Mouse (Mus musculus) CH12.LX (cell line): Measurements from ENCODE around the gene Mkln1. TPM values are rescaled to one million over a fixed set of nuclear protein-coding genes. Genes with fewer than 3 reads are reported as not detected.

ENCODE experiments used
- DNase-seq: peaks from one replicate; pipeline ENCODE4 v3.0.0-alpha.2; 2013; ENCODE audit errors: extremely low read depth
- H3K27ac ChIP-seq: 2 replicates; pipeline ENCODE4 v1.5.1; 2012; ENCODE audit warnings: low read depth, mild to moderate bottlenecking, control low read depth, moderate library complexity; ENCODE audit not compliant: insufficient read depth
- H3K27me3 ChIP-seq: replicated peaks from 2 replicates; pipeline ENCODE3; 2012; ENCODE audit warnings: inconsistent platforms
- H3K36me3 ChIP-seq, 2 experiments: replicated peaks in 1 of 2; 2 replicates each; pipeline versions ENCODE3 to v1.6.1; 2012; ENCODE audit warnings: inconsistent platforms in 1 of 2, low read length in 1 of 2, mild to moderate bottlenecking in 1 of 2, mixed read lengths in 1 of 2, moderate library complexity in 1 of 2; ENCODE audit not compliant: control insufficient read depth in 1 of 2, insufficient read depth in 1 of 2
- H3K4me1 ChIP-seq, 2 experiments: 2 replicates each; pipeline ENCODE4 v1.6.1; 2012; ENCODE audit warnings: inconsistent platforms in 1 of 2, moderate library complexity in 1 of 2; ENCODE audit not compliant: insufficient read depth in 2 of 2, control insufficient read depth in 1 of 2
- H3K4me2 ChIP-seq: 2 replicates; pipeline ENCODE4 v1.6.1; 2012; ENCODE audit warnings: low read depth, mild to moderate bottlenecking, control low read depth; ENCODE audit not compliant: poor library complexity, insufficient read depth, severe bottlenecking
- H3K4me3 ChIP-seq, 3 experiments: fragments of 150-350 bp in 1 of 3; sonication (generic) in 1 of 3; replicated peaks in 1 of 3; 2 replicates each; pipeline versions ENCODE3 to v1.5.1; 2011 to 2012; ENCODE audit warnings: low read depth in 2 of 3, low read length in 2 of 3, mild to moderate bottlenecking in 2 of 3, moderate library complexity in 2 of 3, control low read depth in 1 of 3, improper control_type of control experiment in 1 of 3, inconsistent platforms in 1 of 3, mixed read lengths in 1 of 3; ENCODE audit not compliant: poor library complexity in 1 of 3
- H3K79me2 ChIP-seq: replicated peaks from 2 replicates; pipeline ENCODE4 v1.6.1; 2012; ENCODE audit warnings: mild to moderate bottlenecking, moderate library complexity; ENCODE audit not compliant: control insufficient read depth, poor library complexity, insufficient read depth, severe bottlenecking; ENCODE audit errors: extremely low read depth
- H3K9ac ChIP-seq: 2 replicates; pipeline ENCODE4 v1.6.1; 2012; ENCODE audit warnings: low read depth, mild to moderate bottlenecking, control low read depth, moderate library complexity; ENCODE audit not compliant: insufficient read depth
- H3K9me3 ChIP-seq: replicated peaks from 2 replicates; pipeline ENCODE3; 2012; ENCODE audit warnings: low read length, inconsistent platforms, mixed read lengths
- BHLHE40 ChIP-seq: IDR thresholded peaks from 2 replicates; pipeline ENCODE4 v1.6.1; 2011; ENCODE audit warnings: mild to moderate bottlenecking, low read depth, low read length, improper control_type of control experiment
- CHD2 ChIP-seq: IDR thresholded peaks from 2 replicates; pipeline ENCODE4 v1.6.1; 2011; ENCODE audit warnings: low read length, improper control_type of control experiment
- CTCF ChIP-seq, 2 experiments: IDR thresholded peaks in 1 of 2; conservative IDR thresholded peaks in 1 of 2; 2 replicates each; pipeline ENCODE4 v1.5.1; 2011 to 2012; ENCODE audit warnings: low read depth in 2 of 2, low read length in 2 of 2, improper control_type of control experiment in 1 of 2, inconsistent platforms in 1 of 2, mild to moderate bottlenecking in 1 of 2, moderate library complexity in 1 of 2
- E2F4 ChIP-seq: IDR thresholded peaks from 2 replicates; pipeline ENCODE4 v1.6.1; 2011; ENCODE audit warnings: low read depth, low read length, improper control_type of control experiment; ENCODE audit not compliant: insufficient replicate concordance
- ELF1 ChIP-seq: IDR thresholded peaks from 2 replicates; pipeline ENCODE4 v1.6.1; 2014; ENCODE audit warnings: low read depth, mild to moderate bottlenecking, inconsistent platforms, low read length, improper control_type of control experiment
- GABPA ChIP-seq: IDR thresholded peaks from 2 replicates; pipeline ENCODE4 v1.6.1; 2012; ENCODE audit warnings: low read depth, low read length, improper control_type of control experiment, inconsistent platforms; ENCODE audit not compliant: insufficient replicate concordance
- HCFC1 ChIP-seq: IDR thresholded peaks from 2 replicates; pipeline ENCODE4 v1.6.1; 2012; ENCODE audit warnings: low read depth, mild to moderate bottlenecking, inconsistent platforms, low read length, improper control_type of control experiment
- IRF4 ChIP-seq: IDR thresholded peaks from 2 replicates; pipeline ENCODE4 v1.6.1; 2014; ENCODE audit warnings: low read depth, mild to moderate bottlenecking, inconsistent platforms, low read length, improper control_type of control experiment
- JUND ChIP-seq: conservative IDR thresholded peaks from 2 replicates; pipeline ENCODE4 v1.6.1; 2011; ENCODE audit warnings: low read depth, low read length, improper control_type of control experiment
- KAT2A ChIP-seq: IDR thresholded peaks from 2 replicates; pipeline ENCODE4 v1.6.1; 2012; ENCODE audit warnings: low read length, improper control_type of control experiment, inconsistent platforms; ENCODE audit not compliant: insufficient replicate concordance
- MAFK ChIP-seq: IDR thresholded peaks from 2 replicates; pipeline ENCODE4 v1.6.1; 2011; ENCODE audit warnings: low read length, improper control_type of control experiment; ENCODE audit not compliant: insufficient replicate concordance
- MAX ChIP-seq: IDR thresholded peaks from 2 replicates; pipeline ENCODE4 v1.6.1; 2011; ENCODE audit warnings: low read length, improper control_type of control experiment
- MEF2A ChIP-seq: IDR thresholded peaks from 2 replicates; pipeline ENCODE4 v1.6.1; 2014; ENCODE audit warnings: low read depth, mild to moderate bottlenecking, inconsistent platforms, low read length, improper control_type of control experiment, borderline replicate concordance
- NELFE ChIP-seq: IDR thresholded peaks from 2 replicates; pipeline ENCODE4 v1.6.1; 2011; ENCODE audit warnings: low read depth, low read length, improper control_type of control experiment
- POLR2A ChIP-seq: IDR thresholded peaks from 2 replicates; pipeline ENCODE4 v1.6.1; 2011; ENCODE audit warnings: low read depth, mild to moderate bottlenecking, improper control_type of control experiment, low read length
- POLR2AphosphoS2 ChIP-seq: IDR thresholded peaks from 2 replicates; pipeline ENCODE4 v1.6.1; 2011; ENCODE audit warnings: low read depth, low read length, improper control_type of control experiment
- RAD21 ChIP-seq: IDR thresholded peaks from 2 replicates; pipeline ENCODE4 v1.6.1; 2011; ENCODE audit warnings: low read depth, mild to moderate bottlenecking, low read length, improper control_type of control experiment, moderate library complexity
- RCOR1 ChIP-seq: conservative IDR thresholded peaks from 2 replicates; pipeline ENCODE4 v1.6.1; 2012; ENCODE audit warnings: low read depth, mild to moderate bottlenecking, inconsistent platforms, low read length, improper control_type of control experiment
- SMC3 ChIP-seq: IDR thresholded peaks from 2 replicates; pipeline ENCODE4 v1.6.1; 2011; ENCODE audit warnings: low read depth, low read length, improper control_type of control experiment
- TBP ChIP-seq: conservative IDR thresholded peaks from 2 replicates; pipeline ENCODE4 v1.6.1; 2011; ENCODE audit warnings: low read depth, low read length, improper control_type of control experiment
- TCF12 ChIP-seq: IDR thresholded peaks from 2 replicates; pipeline ENCODE4 v1.6.1; 2014; ENCODE audit warnings: low read depth, mild to moderate bottlenecking, inconsistent platforms, low read length, improper control_type of control experiment
- USF2 ChIP-seq: conservative IDR thresholded peaks from 2 replicates; pipeline ENCODE4 v1.6.1; 2011; ENCODE audit warnings: low read depth, low read length, improper control_type of control experiment
- ZKSCAN1 ChIP-seq: IDR thresholded peaks from 2 replicates; pipeline ENCODE4 v1.6.1; 2012; ENCODE audit warnings: low read depth, inconsistent platforms, low read length, improper control_type of control experiment, borderline replicate concordance
- ZMIZ1 ChIP-seq: IDR thresholded peaks from 2 replicates; pipeline ENCODE4 v1.6.1; 2012; ENCODE audit warnings: low read depth, mild to moderate bottlenecking, inconsistent platforms, low read length, improper control_type of control experiment
- dilution Hi-C: fragments of 300-500 bp; cut with MboI; formaldehyde crosslinking; loops from 2 replicates; pipeline ENCODE4 v1.14.3; 2020; ENCODE audit warnings: low sequenced_read_pairs; ENCODE audit not compliant: extremely low pct_unique_long_range_greater_than_20kb, extremely low pct_ligation_motif_present
- in situ Hi-C: fragments of 300-500 bp; cut with MboI; formaldehyde crosslinking; loops from 3 replicates; pipeline ENCODE4 v1.14.3; 2019; ENCODE audit warnings: low sequenced_read_pairs, low pct_ligation_motif_present, low pct_unique_long_range_greater_than_20kb, mixed read lengths
- polyA plus RNA-seq: library from polyadenylated mRNA; unstranded; fragments of >175 nt; gene quantifications from 2 replicates; pipeline ENCODE4 v1.2.1, GENCODE M21; 2012; ENCODE audit warnings: low read depth; ENCODE audit not compliant: insufficient read length
- total RNA-seq, 2 experiments: library from RNA; depleted of rRNA; stranded (reverse); fragments of 300-350 nt in 1 of 2; fragments of >200 nt in 1 of 2; gene quantifications; 2 replicates each; pipeline ENCODE4 v1.2.3; 2012 to 2014

Mkln1 gene
- total and polyA plus RNA-seq, 3 experiments, result 79.6 to 127 (median 115) TPM

DNA sequence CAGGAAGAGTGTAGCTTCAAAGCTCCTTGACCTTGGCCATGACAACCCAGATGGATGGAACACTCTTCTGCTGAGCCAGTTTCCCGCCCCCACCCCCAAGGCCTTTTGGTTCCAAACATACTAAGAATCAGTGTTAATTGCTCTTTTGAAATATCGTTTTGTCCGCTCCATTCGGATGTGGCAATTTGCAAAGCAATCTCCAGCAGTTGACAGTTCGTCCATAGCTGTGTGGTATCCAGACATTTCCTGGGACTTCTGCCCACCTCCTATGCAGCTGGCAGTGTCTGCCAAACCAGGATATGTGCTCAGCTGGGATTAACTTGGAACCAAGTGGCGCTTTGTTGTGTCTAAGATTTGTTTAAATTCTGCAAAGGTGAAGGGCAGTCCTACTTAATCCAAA is 8.8 kb upstream of the Mkln1 start:
- H3K79me2 ChIP-seq, result no peaks in the 10 kb centered on the region
- H3K36me3 ChIP-seq, result no peaks in the 10 kb centered on the region
- H3K4me1 ChIP-seq, result peaks cover 0 to 11% of the 10 kb centered on the region in 2 experiments; a peak in 2 of 4 replicates
- H3K27me3 ChIP-seq, result no peaks in the 10 kb centered on the region
- no peak overlapping the region for H3K4me3 ChIP-seq
- DNase-seq, result no peak
- in situ Hi-C loops, result loop anchor here (25.0 kb wide), 1 partner anchor 177 kb away; no protein-coding TSS in a partner anchor
- dilution Hi-C loops, result no loop called here
- TF ChIP-seq USF2 (no peak), TCF12 (no peak), E2F4 (no peak), KAT2A (no peak), POLR2A (no peak), MAFK (no peak), GABPA (no peak), ZMIZ1 (no peak), RCOR1 (no peak), MEF2A (no peak), MAX (no peak), JUND (no peak), SMC3 (no peak), CHD2 (no peak), ZKSCAN1 (no peak), BHLHE40 (no peak), TBP (no peak), HCFC1 (no peak), IRF4 (no peak), RAD21 (no peak)
- H3K27ac ChIP-seq, result no peak overlapping the region
- no peak overlapping the region for H3K4me2 ChIP-seq
- H3K9me3 ChIP-seq, result no peaks in the 10 kb centered on the region
- H3K9ac ChIP-seq, result no peak overlapping the region

DNA sequence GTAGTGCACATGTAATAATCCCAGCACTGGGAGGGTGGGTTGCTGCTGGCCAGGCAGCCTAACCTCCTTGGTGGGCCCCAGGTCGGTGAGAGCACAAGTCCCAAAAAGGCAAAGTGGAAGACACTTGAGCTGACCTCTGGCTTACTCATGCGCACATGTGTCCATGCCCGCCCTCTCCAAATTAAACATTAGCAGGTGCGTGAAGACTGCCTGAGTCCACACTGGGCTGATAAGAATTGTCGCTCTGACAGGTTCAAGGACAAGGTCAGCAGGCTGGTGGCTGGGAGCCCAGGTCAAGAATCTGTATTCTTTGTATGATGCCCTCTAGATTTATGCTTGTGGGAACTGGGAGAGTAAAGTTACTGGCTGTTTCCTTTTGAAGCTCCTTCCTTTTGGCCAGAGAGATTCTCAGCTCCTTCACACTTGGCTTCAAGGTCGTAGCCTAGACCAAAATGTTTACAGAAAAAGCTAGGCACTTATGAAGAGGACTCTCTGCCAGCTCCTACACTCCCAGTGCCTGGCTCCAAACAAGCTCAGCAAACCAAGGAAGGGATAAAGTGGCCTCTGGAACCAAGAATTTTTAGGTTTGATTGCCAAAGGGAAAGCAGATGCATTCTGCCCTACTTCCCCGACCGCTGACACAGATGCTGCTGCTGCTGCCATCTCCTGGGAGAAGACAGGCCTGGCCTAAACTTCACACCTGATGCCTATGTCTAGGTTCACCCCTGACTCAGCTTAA is 8.1 kb upstream of the Mkln1 start:
- DNase-seq, result no peak
- no peaks in the 10 kb centered on the region for H3K36me3 ChIP-seq
- in situ Hi-C loops, result loop anchor here (25.0 kb wide), 1 partner anchor 178 kb away; no protein-coding TSS in a partner anchor
- H3K27ac ChIP-seq, result no peak overlapping the region
- H3K27me3 ChIP-seq, result no peaks in the 10 kb centered on the region
- TF ChIP-seq HCFC1, result no peak
- TF ChIP-seq RAD21, result peak; percentile 62
- peak; percentile 14; the same call in 1 of the 2 replicates for TF ChIP-seq MAFK
- TF ChIP-seq CTCF (conservative IDR thresholded peaks at IDR 0.05 in 1 of 2, IDR thresholded peaks at IDR 0.05 in 1 of 2; ENCODE audit: low read depth in 2 of 2, low read length in 2 of 2), result peak in 1 of 2 experiments; percentile 68; a peak in 2 of 4 replicates
- 0 out of 2 replicates have a peak, but pooled peaks have one; percentile 23 for TF ChIP-seq NELFE
- TF ChIP-seq SMC3, result peak; percentile 71
- TF ChIP-seq POLR2AphosphoS2, result no peak
- no peak for TF ChIP-seq ELF1
- H3K4me2 ChIP-seq, result no peak overlapping the region
- H3K4me1 ChIP-seq, result peaks cover 0 to 9% of the 10 kb centered on the region in 2 experiments; a peak in 2 of 4 replicates
- H3K79me2 ChIP-seq, result no peaks in the 10 kb centered on the region
- no peak overlapping the region for H3K9ac ChIP-seq
- no peaks in the 10 kb centered on the region for H3K9me3 ChIP-seq
- H3K4me3 ChIP-seq, result no peak overlapping the region
- dilution Hi-C loops, result no loop called here
